Mouse (Mus musculus) lung, postnatal 0 days (tissue): ENCODE measurements around the gene Ppp3ca.

ENCODE experiments used
- CTCF ChIP-seq: IDR thresholded peaks from 2 replicates; pipeline ENCODE4 v1.5.1; 2016; ENCODE audit warnings: antibody characterized with exemption, mild to moderate bottlenecking
- EP300 ChIP-seq: IDR thresholded peaks from 2 replicates; pipeline ENCODE4 v1.6.1; 2016; ENCODE audit warnings: antibody characterized with exemption, mild to moderate bottlenecking, control low read depth

DNA sequence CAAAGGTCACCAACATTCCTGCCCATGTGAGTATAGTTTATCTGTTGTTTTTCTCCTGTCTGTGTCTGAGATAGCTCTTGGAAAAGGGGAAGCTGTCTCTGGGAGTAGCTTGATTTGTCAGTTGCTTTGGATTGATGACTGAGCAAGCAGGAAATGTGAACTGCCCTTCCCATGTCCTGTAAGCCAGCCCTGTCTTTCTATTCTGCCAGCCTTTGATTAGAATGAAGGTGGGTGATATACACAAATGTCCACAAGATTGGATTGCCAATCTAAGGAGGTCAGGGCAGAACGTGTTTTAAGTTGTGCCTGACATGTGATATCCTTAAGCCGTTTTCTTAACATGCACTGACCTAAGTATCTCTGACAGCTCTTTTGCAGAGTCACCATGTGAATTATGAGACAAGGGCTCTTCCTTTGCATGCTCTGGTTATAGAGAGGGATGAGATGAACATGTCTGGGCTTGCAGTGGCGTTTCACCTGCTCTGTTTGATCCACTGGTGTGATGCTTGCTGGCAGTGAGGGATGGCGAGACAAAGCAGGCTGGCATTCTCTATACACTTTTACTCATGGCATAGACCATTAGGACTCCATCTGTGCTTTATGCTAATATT is 120.4 kb downstream of the Ppp3ca start:
- TF ChIP-seq CTCF (no peak), EP300 (no peak; the same call in 1 of the 2 replicates)
